Mouse (Mus musculus) limb, embryonic 12.5 days (tissue): ENCODE results near the gene Mob3a. TPM values are rescaled to one million over a fixed set of nuclear protein-coding genes. Genes with fewer than 3 reads are reported as not detected.

ENCODE experiments used
- polyA plus RNA-seq: library from polyadenylated mRNA; unstranded; fragments of >200 nt; fragmentation: Nextera tagmentation; extraction: Ambion mirVana; gene quantifications from 2 replicates; pipeline ENCODE4 v1.2.1, GENCODE M21; 2016

Mob3a gene
- polyA plus RNA-seq, 1 experiment from 2014 or later = 51.7 TPM

Other genes starting within 250 kb of the Mob3a start
- not detected in 2 replicates for gene Onecut3, start 207.1 kb downstream of the Mob3a start, polyA plus RNA-seq
- 0.29 and 0.50 TPM in 2 replicates for gene Atp8b3, start 162.9 kb downstream of the Mob3a start, polyA plus RNA-seq
- gene Rexo1, start 140.4 kb downstream of the Mob3a start, polyA plus RNA-seq = 33.4 and 34.1 TPM in 2 replicates
- 12.1 and 12.4 TPM in 2 replicates for gene Klf16, start 124.7 kb downstream of the Mob3a start, polyA plus RNA-seq
- gene Abhd17a, start 111.6 kb downstream of the Mob3a start, polyA plus RNA-seq = 108 and 110 TPM in 2 replicates
- 62.1 and 66.0 TPM in 2 replicates for gene Scamp4, start 99.1 kb downstream of the Mob3a start, polyA plus RNA-seq
- gene Adat3, start 99.1 kb downstream of the Mob3a start, polyA plus RNA-seq = 6.1 and 9.9 TPM in 2 replicates
- gene Gm49322, start 96.0 kb downstream of the Mob3a start, polyA plus RNA-seq = 4.9 and 6.1 TPM in 2 replicates
- gene Csnk1g2, start 79.1 kb downstream of the Mob3a start, polyA plus RNA-seq = 239 and 260 TPM in 2 replicates
- gene Btbd2, start 44.9 kb downstream of the Mob3a start, polyA plus RNA-seq = 95.8 and 102 TPM in 2 replicates
- gene Mknk2, start 23.9 kb downstream of the Mob3a start, polyA plus RNA-seq = 122 and 124 TPM in 2 replicates
- 12.5 and 16.5 TPM in 2 replicates for gene Izumo4, start 207 bp upstream of the Mob3a start, polyA plus RNA-seq
- 73.8 and 76.8 TPM in 2 replicates for gene Ap3d1, start 40.3 kb upstream of the Mob3a start, polyA plus RNA-seq
- gene Dot1l, start 53.2 kb upstream of the Mob3a start, polyA plus RNA-seq = 21.8 and 22.8 TPM in 2 replicates
- 63.0 and 72.8 TPM in 2 replicates for gene Sf3a2, start 96.2 kb upstream of the Mob3a start, polyA plus RNA-seq
- 132 and 144 TPM in 2 replicates for gene Plekhj1, start 96.6 kb upstream of the Mob3a start, polyA plus RNA-seq
- gene Amh, start 103.3 kb upstream of the Mob3a start, polyA plus RNA-seq = not detected in 2 replicates
- gene Jsrp1, start 111.5 kb upstream of the Mob3a start, polyA plus RNA-seq = 1.6 and 1.7 TPM in 2 replicates
- gene Oaz1, start 124.7 kb upstream of the Mob3a start, polyA plus RNA-seq = 1,783 and 1,832 TPM in 2 replicates
- 0.79 and 0.87 TPM in 2 replicates for gene Lingo3, start 142.1 kb upstream of the Mob3a start, polyA plus RNA-seq
- gene Lsm7, start 153.2 kb upstream of the Mob3a start, polyA plus RNA-seq = 344 and 378 TPM in 2 replicates
- 43.7 and 50.3 TPM in 2 replicates for gene Sppl2b, start 153.3 kb upstream of the Mob3a start, polyA plus RNA-seq
- 0.08 TPM in 1 of 2 replicates, not detected in the other for gene Tmprss9, start 169.9 kb upstream of the Mob3a start, polyA plus RNA-seq
- 318 and 327 TPM in 2 replicates for gene Timm13, start 199.0 kb upstream of the Mob3a start, polyA plus RNA-seq
- gene Lmnb2, start 216.3 kb upstream of the Mob3a start, polyA plus RNA-seq = 74.8 and 75.2 TPM in 2 replicates
- 19.4 and 20.6 TPM in 2 replicates for gene Gadd45b, start 228.1 kb upstream of the Mob3a start, polyA plus RNA-seq